Mouse (Mus musculus): ENCODE results near the gene Fam205a1.

- TF ChIP-seq POLR2A (IDR thresholded peaks at IDR 0.05; ENCODE audit: control insufficient read depth, low read depth, low read length), result no peak
- no peak for TF ChIP-seq CTCF (IDR thresholded peaks at IDR 0.05; ENCODE audit: control insufficient read depth, insufficient read depth, insufficient replicate concordance, low read depth, low read length)
Measured at GRCm38 (mm10) chr4:42872151-42872550, 18.5 kb upstream of the Fam205a1 start.

Measured in testis, adult 2 months (tissue).